Mouse (Mus musculus) common myeloid progenitor, adult 5-6 weeks (primary cell): ENCODE data around the gene Gm5142. TPM values are rescaled to one million over a fixed set of nuclear protein-coding genes. Genes with fewer than 3 reads are reported as not detected.

ENCODE experiments used
- total RNA-seq: library from RNA; stranded (forward); fragments of 200-1000, 187-1606 nt; gene quantifications from 2 replicates; pipeline ENCODE4 v1.2.3, GENCODE M21; 2017

The Gm5142 gene
- total RNA-seq, 1 experiment from 2014 or later, result not detected

Other genes with a start within 250 kb of the Gm5142 start
- not detected in 2 replicates for gene 1700129C05Rik, start 35.9 kb downstream of the Gm5142 start, total RNA-seq
- 16.5 and 17.3 TPM in 2 replicates for gene Rcbtb1, start 22.5 kb upstream of the Gm5142 start, total RNA-seq
- gene Gm6904, start 81.5 kb upstream of the Gm5142 start, total RNA-seq, result 3.2 TPM in 1 of 2 replicates, not detected in the other
- 0.46 and 2.0 TPM in 2 replicates for gene Phf11a, start 118.8 kb upstream of the Gm5142 start, total RNA-seq
- gene Phf11b, start 162.6 kb upstream of the Gm5142 start, total RNA-seq, result 4.2 and 9.2 TPM in 2 replicates
- gene Phf11d, start 186.7 kb upstream of the Gm5142 start, total RNA-seq, result 1.5 TPM in 2 replicates
- gene Phf11c, start 216.6 kb upstream of the Gm5142 start, total RNA-seq, result 0.69 and 2.9 TPM in 2 replicates